Mouse (Mus musculus): ENCODE results near the gene Crygn. TPM values are rescaled to one million over a fixed set of nuclear protein-coding genes. Genes with fewer than 3 reads are reported as not detected.
A peak's percentile ranks its signal among the peaks of the same experiment; 100 is the strongest.

Crygn gene
- polyA plus RNA-seq, 1 experiment from 2014 or later = 1.6 TPM

GRCm38 (mm10) chr5:24704615-24705014 lies 53.2 kb downstream of the Crygn start:
- Histone ChIP-seq H3K27me3 (ENCODE audit: control insufficient read depth, insufficient read depth, low read length) (no peaks in the 10 kb centered on the region), H3K9ac (replicated peaks; ENCODE audit: low read length) (no peak overlapping the region), H3K36me3 (ENCODE audit: control insufficient read depth, insufficient read depth, low read length) (peaks cover 97% of the 10 kb centered on the region), H3K4me2 (ENCODE audit: low read length) (no peak overlapping the region), H3K27ac (replicated peaks; ENCODE audit: low read depth, low read length) (no peak overlapping the region), H3K4me3 (replicated peaks; ENCODE audit: low read depth, low read length) (no peak overlapping the region), H3K4me1 (ENCODE audit: control insufficient read depth, insufficient read depth, low read length) (no peaks in the 10 kb centered on the region), H3K9me3 (ENCODE audit: control insufficient read depth, low read length) (no peaks in the 10 kb centered on the region)
- WGBS = 96% methylated on average over 8 of the region's 8 CpGs
- DNase-seq (no peak), ATAC-seq (ENCODE audit: low FRiP score, low TSS enrichment) (no peak)

GRCm38 (mm10) chr5:24701271-24701670 lies 56.5 kb downstream of the Crygn start:
- H3K4me1 ChIP-seq (ENCODE audit: control insufficient read depth, insufficient read depth, low read length) = no peaks in the 10 kb centered on the region
- H3K27me3 ChIP-seq (ENCODE audit: control insufficient read depth, insufficient read depth, low read length) = no peaks in the 10 kb centered on the region
- H3K9ac ChIP-seq (replicated peaks; ENCODE audit: low read length) = no peak overlapping the region
- no peak overlapping the region for H3K4me2 ChIP-seq (ENCODE audit: low read length)
- DNase-seq (no peak), ATAC-seq (ENCODE audit: low FRiP score, low TSS enrichment) (no peak)
- WGBS = 86% methylated on average over 3 of the region's 3 CpGs
- no peaks in the 10 kb centered on the region for H3K9me3 ChIP-seq (ENCODE audit: control insufficient read depth, low read length)
- H3K4me3 ChIP-seq (replicated peaks; ENCODE audit: low read depth, low read length) = no peak overlapping the region
- peaks cover 94% of the 10 kb centered on the region for H3K36me3 ChIP-seq (ENCODE audit: control insufficient read depth, insufficient read depth, low read length)
- peak overlapping the region; percentile 14; the same call in 1 of the 2 replicates for H3K27ac ChIP-seq (replicated peaks; ENCODE audit: low read depth, low read length)

Other genes starting within 250 kb of the Crygn start
- 0.05 and 0.12 TPM in 2 replicates for gene Gbx1, start 230.8 kb downstream of the Crygn start, polyA plus RNA-seq (2014; fragmentation: Nextera tagmentation; extraction: Ambion mirVana)
- 0.09 and 0.12 TPM in 2 replicates for gene Asb10, start 217.0 kb downstream of the Crygn start, polyA plus RNA-seq (2014; fragmentation: Nextera tagmentation; extraction: Ambion mirVana)
- not detected in 2 replicates for gene 4931409K22Rik, start 201.2 kb downstream of the Crygn start, polyA plus RNA-seq (2014; fragmentation: Nextera tagmentation; extraction: Ambion mirVana)
- 79.3 and 88.1 TPM in 2 replicates for gene Abcf2, start 180.5 kb downstream of the Crygn start, polyA plus RNA-seq (2014; fragmentation: Nextera tagmentation; extraction: Ambion mirVana)
- 12.4 and 19.4 TPM in 2 replicates for gene Chpf2, start 171.3 kb downstream of the Crygn start, polyA plus RNA-seq (2014; fragmentation: Nextera tagmentation; extraction: Ambion mirVana)
- gene Smarcd3, start 133.6 kb downstream of the Crygn start, polyA plus RNA-seq (2014; fragmentation: Nextera tagmentation; extraction: Ambion mirVana) = 158 and 199 TPM in 2 replicates
- gene Nub1, start 72.5 kb downstream of the Crygn start, polyA plus RNA-seq (2014; fragmentation: Nextera tagmentation; extraction: Ambion mirVana) = 42.3 and 54.1 TPM in 2 replicates
- 2.0 and 5.6 TPM in 2 replicates for gene Wdr86, start 27.3 kb downstream of the Crygn start, polyA plus RNA-seq (2014; fragmentation: Nextera tagmentation; extraction: Ambion mirVana)
- gene Rheb, start 84.6 kb upstream of the Crygn start, polyA plus RNA-seq (2014; fragmentation: Nextera tagmentation; extraction: Ambion mirVana) = 235 and 240 TPM in 2 replicates